Mouse (Mus musculus): ENCODE results near the gene Unc5b. TPM values are rescaled to one million over a fixed set of nuclear protein-coding genes. Genes with fewer than 3 reads are reported as not detected.
"Not testable (repeated sequence)": the region's sequence is repeated elsewhere in the genome, so short reads cannot be mapped to it uniquely, and the experiment has no call there.

Unc5b gene
- total RNA-seq, 1 experiment from 2014 or later = 0.25 TPM

DNA sequence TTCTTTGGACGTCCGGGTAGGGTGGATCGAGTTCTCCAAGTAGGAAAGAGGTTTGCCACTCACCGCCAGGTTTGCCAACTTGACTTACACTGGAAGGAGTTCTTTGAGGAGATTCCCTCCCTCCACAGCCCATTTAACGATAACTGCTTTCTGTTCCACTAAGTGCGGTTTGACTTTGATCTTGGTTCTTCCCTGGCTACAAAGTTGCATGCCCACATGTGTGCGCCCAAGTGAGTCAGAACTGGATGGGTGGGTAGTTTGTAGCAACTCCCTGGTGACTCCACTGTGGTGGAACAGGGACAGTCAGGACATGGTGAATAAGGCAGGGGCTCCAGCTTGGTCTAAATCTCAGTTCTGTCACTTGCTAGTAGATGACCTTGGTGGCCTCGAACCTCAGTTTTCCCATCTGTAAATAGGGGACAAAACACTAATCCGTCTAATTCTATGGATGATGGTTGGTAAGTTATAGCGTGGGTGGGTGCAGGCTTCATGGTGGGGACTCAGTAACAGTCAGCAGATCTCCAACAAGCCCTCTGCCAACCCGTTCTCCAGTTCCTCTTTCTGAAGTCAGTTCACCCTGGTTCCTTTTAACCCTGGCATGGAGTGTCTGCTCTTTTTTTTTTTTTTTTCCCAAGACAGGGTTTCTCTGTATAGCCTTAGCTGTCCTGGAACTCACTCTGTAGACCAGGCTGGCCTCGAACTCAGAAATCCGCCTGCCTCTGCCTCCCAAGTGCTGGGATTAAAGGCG lies 86.7 kb downstream of the Unc5b start:
- ATAC-seq (replicated peaks in 1 of 2; ENCODE audit: insufficient read depth in 1 of 2, low FRiP score in 2 of 2, low TSS enrichment in 1 of 2, low read depth in 1 of 2, poor library complexity in 2 of 2, severe bottlenecking in 2 of 2) = peak; percentile 56 to 75; a peak in 3 of 4 replicates

DNA sequence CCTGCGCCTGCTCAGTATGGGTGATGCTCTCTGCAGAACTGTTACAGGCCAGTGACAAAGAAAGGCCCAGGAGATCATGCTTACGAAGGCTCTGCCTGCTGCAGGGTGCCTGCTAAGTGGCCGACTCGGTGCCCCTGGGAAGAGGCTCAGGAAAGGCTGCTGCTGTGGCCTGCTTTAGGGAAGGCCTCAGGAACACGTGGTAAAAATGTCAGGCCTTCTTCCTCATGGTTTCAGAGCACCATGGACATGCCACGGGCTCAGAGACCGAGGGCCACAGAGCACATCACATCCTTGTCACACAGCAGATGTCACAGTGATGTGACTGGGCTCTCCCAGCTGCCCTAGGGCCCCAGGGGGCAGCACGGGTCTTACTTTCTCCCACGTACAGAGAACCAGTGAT lies 87.7 kb downstream of the Unc5b start:
- ATAC-seq (replicated peaks in 1 of 2; ENCODE audit: insufficient read depth in 1 of 2, low FRiP score in 2 of 2, low TSS enrichment in 1 of 2, low read depth in 1 of 2, poor library complexity in 2 of 2, severe bottlenecking in 2 of 2) = no peak

DNA sequence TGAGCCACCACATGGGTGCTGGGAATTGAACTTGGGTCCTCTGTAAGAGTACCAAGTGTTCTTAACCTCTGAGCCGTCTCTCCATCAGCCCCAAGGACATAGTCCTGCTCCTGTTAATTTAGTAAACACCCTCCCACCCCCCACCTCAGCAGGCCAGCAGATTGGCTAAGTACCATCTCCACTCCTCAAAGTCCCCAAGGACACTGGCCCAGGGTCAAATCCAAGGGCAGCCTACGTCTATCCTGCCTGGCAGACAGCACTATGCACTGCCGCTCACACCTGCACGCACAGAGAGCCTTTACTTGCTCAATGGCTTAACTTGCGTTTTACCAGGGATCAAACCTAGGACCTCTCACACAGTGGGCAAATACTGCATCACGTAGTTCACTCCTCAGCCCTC lies 88.4 kb downstream of the Unc5b start:
- no peak for ATAC-seq (replicated peaks in 1 of 2; ENCODE audit: insufficient read depth in 1 of 2, low FRiP score in 2 of 2, low TSS enrichment in 1 of 2, low read depth in 1 of 2, poor library complexity in 2 of 2, severe bottlenecking in 2 of 2)

DNA sequence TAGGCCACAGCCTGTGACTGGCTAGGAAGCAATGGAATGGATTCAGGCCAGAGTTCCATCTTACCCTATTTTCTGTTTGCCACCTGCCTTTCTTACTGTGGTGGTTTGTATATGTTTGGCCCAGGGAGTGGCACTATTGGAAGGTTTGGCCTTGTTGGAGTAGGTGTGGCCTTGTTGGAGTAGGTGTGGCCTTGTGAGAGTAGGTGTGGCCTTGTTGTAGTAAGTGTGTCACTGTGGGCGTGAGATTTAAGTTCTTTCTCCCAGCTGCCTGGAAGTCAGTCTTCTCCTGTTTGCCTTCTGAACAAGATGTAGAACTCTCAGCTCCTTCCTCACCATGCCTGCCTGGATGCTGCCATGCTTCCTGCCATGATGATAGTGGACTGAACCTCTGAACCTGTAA lies 89.1 kb downstream of the Unc5b start:
- ATAC-seq (replicated peaks in 1 of 2; ENCODE audit: insufficient read depth in 1 of 2, low FRiP score in 2 of 2, low TSS enrichment in 1 of 2, low read depth in 1 of 2, poor library complexity in 2 of 2, severe bottlenecking in 2 of 2) = not testable (repeated sequence)

DNA sequence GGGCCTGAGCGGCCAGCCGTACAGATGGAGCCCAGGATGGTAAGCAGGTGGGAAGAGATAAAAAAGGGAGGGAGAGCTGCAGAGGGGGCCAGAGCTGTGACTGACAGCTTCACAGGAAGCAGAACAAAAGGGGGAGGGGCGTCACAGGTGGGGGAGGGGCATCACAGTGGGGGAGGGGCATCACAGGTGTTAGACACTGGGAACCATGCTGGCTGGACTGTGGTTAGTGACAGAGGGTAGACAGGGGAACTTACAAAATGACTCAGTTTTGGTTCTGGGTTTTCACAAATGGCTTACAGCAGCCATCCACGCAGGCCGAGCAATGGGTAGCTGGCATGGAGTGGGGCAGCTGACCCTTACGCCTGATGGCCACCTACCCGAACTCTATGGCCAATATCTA lies 89.9 kb downstream of the Unc5b start:
- no peak for ATAC-seq (replicated peaks in 1 of 2; ENCODE audit: insufficient read depth in 1 of 2, low FRiP score in 2 of 2, low TSS enrichment in 1 of 2, low read depth in 1 of 2, poor library complexity in 2 of 2, severe bottlenecking in 2 of 2)

DNA sequence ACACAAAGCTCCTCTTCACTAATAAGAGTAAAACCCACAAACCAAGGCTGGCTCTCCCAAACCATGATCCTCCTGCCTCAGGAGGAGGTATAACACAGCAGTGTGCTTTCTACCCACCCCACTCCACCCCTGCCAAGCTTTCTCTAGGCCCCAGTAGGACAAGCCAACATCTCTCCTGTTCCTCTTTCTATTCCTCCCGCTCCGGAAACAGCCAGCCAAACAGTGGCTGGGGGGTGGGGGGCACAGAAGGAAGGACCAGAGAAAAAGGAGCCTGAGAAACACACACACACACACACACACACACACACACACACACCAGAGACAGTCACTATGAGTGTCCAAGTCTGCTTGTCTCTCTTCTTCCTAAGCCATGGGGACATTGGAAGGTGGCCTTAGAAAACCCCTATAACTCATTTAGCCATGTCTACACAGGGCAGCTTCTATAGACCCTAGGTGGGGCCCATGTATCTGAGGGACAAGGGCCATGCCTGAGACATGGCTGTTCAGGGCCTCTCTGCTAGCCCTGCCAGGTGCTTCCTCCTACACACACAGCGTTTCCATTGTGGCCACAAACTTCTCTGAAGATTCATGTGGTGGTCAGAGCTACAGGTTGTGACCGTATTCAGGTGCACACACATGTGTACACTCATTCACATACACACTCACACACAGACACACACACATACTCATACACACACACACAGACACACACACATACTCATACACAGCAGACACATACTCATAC lies 91.6 kb downstream of the Unc5b start:
- ATAC-seq (replicated peaks in 1 of 2; ENCODE audit: insufficient read depth in 1 of 2, low FRiP score in 2 of 2, low TSS enrichment in 1 of 2, low read depth in 1 of 2, poor library complexity in 2 of 2, severe bottlenecking in 2 of 2) = peak; percentile 70 to 76

DNA sequence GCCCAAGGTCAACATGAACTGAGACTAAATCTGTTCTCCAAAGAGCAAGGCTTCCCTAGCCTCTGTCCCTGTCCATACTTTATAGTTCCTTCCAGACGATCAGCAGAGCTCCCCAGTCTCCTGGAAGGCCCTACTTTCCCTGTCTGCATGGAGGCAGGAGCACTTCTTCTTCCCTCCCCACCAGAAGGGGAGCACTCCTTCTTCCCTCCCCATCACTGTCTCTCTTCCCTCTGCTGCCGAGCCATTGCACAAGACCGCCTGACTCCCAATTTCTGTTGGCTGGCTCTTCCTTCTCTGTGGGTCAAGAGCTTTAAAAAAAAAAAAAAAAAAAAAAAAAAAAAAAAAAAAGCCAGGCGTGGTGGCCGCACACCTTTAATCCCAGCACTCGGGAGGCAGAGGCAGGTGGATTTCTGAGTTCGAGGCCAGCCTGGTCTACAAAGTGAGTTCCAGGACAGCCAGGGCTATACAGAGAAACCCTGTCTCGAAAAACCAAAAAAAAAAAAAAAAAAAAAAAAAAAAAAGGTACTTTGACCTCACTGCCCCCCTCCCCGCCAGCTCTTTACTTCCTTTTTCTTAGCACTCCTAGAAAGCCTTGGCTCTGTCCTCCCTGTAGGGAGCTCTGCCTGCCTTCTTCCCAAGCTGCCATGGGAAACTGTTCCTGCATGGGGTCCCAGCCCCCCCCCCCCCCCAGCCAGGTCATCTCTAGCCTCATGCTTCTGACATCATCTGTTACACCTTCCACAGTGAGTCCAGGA lies 93.3 kb downstream of the Unc5b start:
- ATAC-seq (replicated peaks in 1 of 2; ENCODE audit: insufficient read depth in 1 of 2, low FRiP score in 2 of 2, low TSS enrichment in 1 of 2, low read depth in 1 of 2, poor library complexity in 2 of 2, severe bottlenecking in 2 of 2) = no peak; a peak in 1 of 4 replicates

DNA sequence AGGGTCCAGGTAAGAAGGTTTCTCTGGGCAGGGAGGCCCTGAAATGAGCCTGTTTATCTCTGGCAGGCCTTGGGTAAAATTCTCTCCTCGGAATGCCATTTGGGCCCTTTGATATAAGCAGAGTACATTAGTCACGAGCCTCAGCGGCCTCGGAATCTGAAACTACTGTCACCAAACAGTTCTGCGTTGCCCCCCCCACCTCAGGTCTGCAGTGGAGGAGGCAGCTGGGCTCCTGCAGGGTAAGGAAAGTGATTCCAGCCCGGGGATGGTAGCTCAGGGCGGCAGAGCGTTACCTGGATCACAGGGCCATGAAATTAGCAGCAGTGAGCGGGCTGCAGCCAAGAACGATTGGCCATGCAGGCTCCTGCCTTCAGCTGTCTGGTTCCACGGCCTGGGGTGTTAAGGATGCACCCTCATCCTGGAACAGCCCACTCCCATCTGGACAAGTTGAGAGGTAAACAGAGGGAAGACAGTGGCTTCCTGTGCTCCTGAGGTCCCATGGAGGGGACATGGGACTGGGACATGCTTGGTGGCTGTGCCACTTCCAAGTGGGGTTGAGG lies 94.1 kb downstream of the Unc5b start:
- ATAC-seq (replicated peaks in 1 of 2; ENCODE audit: insufficient read depth in 1 of 2, low FRiP score in 2 of 2, low TSS enrichment in 1 of 2, low read depth in 1 of 2, poor library complexity in 2 of 2, severe bottlenecking in 2 of 2) = no peak

GRCm38 (mm10) chr10:60735737-60736136 lies 95.6 kb downstream of the Unc5b start:
- ATAC-seq (replicated peaks in 1 of 2; ENCODE audit: insufficient read depth in 1 of 2, low FRiP score in 2 of 2, low TSS enrichment in 1 of 2, low read depth in 1 of 2, poor library complexity in 2 of 2, severe bottlenecking in 2 of 2) = no peak

GRCm38 (mm10) chr10:60733471-60733870 lies 97.9 kb downstream of the Unc5b start:
- ATAC-seq (replicated peaks in 1 of 2; ENCODE audit: insufficient read depth in 1 of 2, low FRiP score in 2 of 2, low TSS enrichment in 1 of 2, low read depth in 1 of 2, poor library complexity in 2 of 2, severe bottlenecking in 2 of 2) = no peak

GRCm38 (mm10) chr10:60732397-60732861 lies 99.0 kb downstream of the Unc5b start:
- ATAC-seq (replicated peaks in 1 of 2; ENCODE audit: insufficient read depth in 1 of 2, low FRiP score in 2 of 2, low TSS enrichment in 1 of 2, low read depth in 1 of 2, poor library complexity in 2 of 2, severe bottlenecking in 2 of 2) = no peak

- no peak for ATAC-seq (replicated peaks in 1 of 2; ENCODE audit: insufficient read depth in 1 of 2, low FRiP score in 2 of 2, low TSS enrichment in 1 of 2, low read depth in 1 of 2, poor library complexity in 2 of 2, severe bottlenecking in 2 of 2)
Measured at GRCm38 (mm10) chr10:60731742-60732141, 99.6 kb downstream of the Unc5b start.

DNA sequence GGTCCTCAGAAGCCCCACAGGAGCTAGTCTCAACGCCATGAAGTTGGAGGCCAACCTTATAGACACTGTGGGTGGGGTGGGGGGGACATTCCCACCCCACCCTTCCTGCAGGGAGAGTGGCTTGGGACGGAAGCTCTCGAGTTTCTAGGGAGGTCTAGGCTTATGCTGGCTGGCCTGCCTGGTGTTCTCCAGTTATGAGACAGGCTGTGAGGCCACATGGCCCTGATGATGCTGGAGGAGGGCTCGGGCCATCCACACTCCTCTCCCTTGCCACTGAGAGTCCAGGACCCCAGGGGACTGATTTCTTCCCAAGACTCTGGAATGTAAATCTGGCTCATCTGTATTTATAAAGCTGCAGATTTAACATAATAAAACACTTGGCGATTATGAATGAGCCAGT lies 104.1 kb downstream of the Unc5b start:
- no peak for ATAC-seq (replicated peaks in 1 of 2; ENCODE audit: insufficient read depth in 1 of 2, low FRiP score in 2 of 2, low TSS enrichment in 1 of 2, low read depth in 1 of 2, poor library complexity in 2 of 2, severe bottlenecking in 2 of 2)

- ATAC-seq (replicated peaks in 1 of 2; ENCODE audit: insufficient read depth in 1 of 2, low FRiP score in 2 of 2, low TSS enrichment in 1 of 2, low read depth in 1 of 2, poor library complexity in 2 of 2, severe bottlenecking in 2 of 2) = no peak
Measured at GRCm38 (mm10) chr10:60726896-60727295, 104.5 kb downstream of the Unc5b start.

- ATAC-seq (replicated peaks in 1 of 2; ENCODE audit: insufficient read depth in 1 of 2, low FRiP score in 2 of 2, low TSS enrichment in 1 of 2, low read depth in 1 of 2, poor library complexity in 2 of 2, severe bottlenecking in 2 of 2) = no peak
Measured at GRCm38 (mm10) chr10:60724496-60724895, 106.9 kb downstream of the Unc5b start.

DNA sequence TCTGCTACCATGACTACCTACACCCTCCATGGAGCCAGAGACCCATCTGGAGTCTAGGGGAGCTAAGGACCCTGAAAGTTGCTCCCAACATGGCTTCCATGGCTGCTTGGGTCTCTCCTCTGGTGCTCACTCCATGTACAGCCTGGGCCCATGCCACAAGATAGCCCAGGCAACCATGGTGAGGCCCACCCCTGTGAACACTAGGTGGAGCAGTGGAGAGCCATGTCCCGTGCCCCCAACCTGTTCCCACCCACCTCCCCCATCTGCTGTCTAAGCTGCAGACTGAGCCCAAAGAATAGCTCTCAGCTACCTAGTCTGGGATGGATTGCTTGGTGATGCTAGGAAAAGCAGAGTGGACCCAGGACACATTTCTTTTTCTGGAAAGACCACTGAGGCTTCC lies 108.0 kb downstream of the Unc5b start:
- 0 out of 4 replicates have a peak, but pooled peaks have one; percentile 22 to 42 for ATAC-seq (replicated peaks in 1 of 2; ENCODE audit: insufficient read depth in 1 of 2, low FRiP score in 2 of 2, low TSS enrichment in 1 of 2, low read depth in 1 of 2, poor library complexity in 2 of 2, severe bottlenecking in 2 of 2)

GRCm38 (mm10) chr10:60721640-60722039 lies 109.7 kb downstream of the Unc5b start:
- ATAC-seq (replicated peaks in 1 of 2; ENCODE audit: insufficient read depth in 1 of 2, low FRiP score in 2 of 2, low TSS enrichment in 1 of 2, low read depth in 1 of 2, poor library complexity in 2 of 2, severe bottlenecking in 2 of 2) = no peak

DNA sequence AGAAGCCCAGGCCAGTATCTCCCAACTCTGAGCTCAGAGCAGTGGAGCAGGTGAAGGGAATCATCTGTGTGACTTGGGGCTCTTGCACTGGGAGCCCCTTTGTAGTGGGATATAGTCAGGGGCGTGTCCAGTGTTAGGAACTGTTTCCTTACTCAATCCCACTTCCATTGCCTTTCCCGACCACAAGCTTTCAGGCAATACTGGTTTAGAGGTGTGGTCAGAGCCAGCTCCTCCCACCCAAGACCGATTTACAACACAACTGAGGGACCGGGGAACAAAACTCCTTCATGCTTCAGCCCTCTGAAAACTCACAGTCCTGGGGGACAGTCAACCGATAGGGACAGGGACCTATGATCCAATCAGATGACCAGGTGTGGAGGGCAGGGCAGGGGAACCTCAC lies 110.9 kb downstream of the Unc5b start:
- ATAC-seq (replicated peaks in 1 of 2; ENCODE audit: insufficient read depth in 1 of 2, low FRiP score in 2 of 2, low TSS enrichment in 1 of 2, low read depth in 1 of 2, poor library complexity in 2 of 2, severe bottlenecking in 2 of 2) = no peak

All from hematopoietic stem cell, adult 5-6 weeks (primary cell).